Mouse (Mus musculus): ENCODE data around the gene Gm8909.
"Not testable (repeated sequence)": the region's sequence is repeated elsewhere in the genome, so short reads cannot be mapped to it uniquely, and the experiment has no call there.

DNA sequence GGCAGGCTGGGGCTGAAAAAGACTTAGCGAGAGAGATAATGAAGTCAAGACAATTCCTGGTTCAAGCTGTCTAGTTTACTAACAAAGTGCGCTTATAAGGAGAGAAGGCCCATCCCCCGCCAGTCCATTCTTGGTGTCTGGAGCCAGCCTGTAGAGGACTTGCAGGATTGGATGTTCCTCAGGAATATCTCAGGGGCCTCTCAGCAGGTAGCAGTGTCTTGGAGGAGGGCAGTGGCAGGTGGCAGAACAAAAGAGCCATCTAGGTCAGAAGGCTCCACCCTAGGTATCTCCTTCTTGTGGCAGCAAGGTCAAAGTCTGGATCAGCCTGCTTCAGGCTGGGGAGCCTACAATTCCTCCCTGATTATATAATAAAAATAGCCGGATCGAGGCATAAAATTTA, 19.9 kb downstream of the Gm8909 start:
- not testable (repeated sequence) for TF ChIP-seq CTCF, EP300 (IDR thresholded peaks at IDR 0.05; ENCODE audit: low read depth)
